Mouse (Mus musculus) heart, embryonic 12.5 days (tissue): ENCODE data around the gene Bcor. TPM values are rescaled to one million over a fixed set of nuclear protein-coding genes. Genes with fewer than 3 reads are reported as not detected.
A peak's percentile ranks its signal among the peaks of the same experiment; 100 is the strongest.

Experiments
- ATAC-seq: fragments of 200-750 bp; cut with Nextera tagmentation; 2 replicates; pipeline ENCODE4 v1.8.0; 2017; ENCODE audit warnings: moderate TSS enrichment, moderate library complexity; ENCODE audit not compliant: insufficient number of reproducible peaks, low FRiP score
- H3K27ac ChIP-seq: fragments of 300-500 bp; sonication (generic); 2 replicates; pipeline ENCODE4 v1.5.1; 2016; ENCODE audit warnings: mild to moderate bottlenecking, moderate library complexity; ENCODE audit not compliant: poor library complexity, severe bottlenecking
- H3K27me3 ChIP-seq: fragments of 300-500 bp; sonication (generic); replicated peaks from 2 replicates; pipeline ENCODE4 v1.6.1; 2016; ENCODE audit warnings: mild to moderate bottlenecking, moderate library complexity
- H3K36me3 ChIP-seq: fragments of 300-500 bp; sonication (generic); 2 replicates; pipeline ENCODE4 v1.6.1; 2016; ENCODE audit warnings: mild to moderate bottlenecking, moderate library complexity
- H3K4me1 ChIP-seq: fragments of 300-500 bp; sonication (generic); replicated peaks from 2 replicates; pipeline ENCODE4 v1.6.1; 2016; ENCODE audit warnings: mild to moderate bottlenecking
- H3K4me2 ChIP-seq: fragments of 300-500 bp; sonication (generic); 2 replicates; pipeline ENCODE4 v1.6.1; 2016; ENCODE audit warnings: mild to moderate bottlenecking, moderate library complexity
- H3K4me3 ChIP-seq: fragments of 300-500 bp; sonication (generic); 2 replicates; pipeline ENCODE4 v1.5.1; 2016; ENCODE audit warnings: mild to moderate bottlenecking
- H3K9ac ChIP-seq: fragments of 300-500 bp; sonication (generic); 2 replicates; pipeline ENCODE4 v1.6.1; 2016; ENCODE audit warnings: mild to moderate bottlenecking, moderate library complexity
- H3K9me3 ChIP-seq: fragments of 300-500 bp; sonication (generic); replicated peaks from 2 replicates; pipeline ENCODE4 v1.6.1; 2016; ENCODE audit warnings: mild to moderate bottlenecking, moderate library complexity
- WGBS: fragments of 180-500 bp; shearing (Covaris S2); methylation state at CpG from one replicate; pipeline ENCODE4 v1.1.7; 2016; 5-methylcytosine and 5-hydroxymethylcytosine counted together
- polyA plus RNA-seq: library from polyadenylated mRNA; unstranded; fragments of >200 nt; fragmentation: Nextera tagmentation; extraction: Ambion mirVana; gene quantifications from 2 replicates; pipeline ENCODE4 v1.2.1, GENCODE M21; 2016

Bcor gene
- polyA plus RNA-seq, 1 experiment from 2014 or later: 20.3 TPM

- 23% methylated on average over 8 of the region's 8 CpGs for WGBS
- H3K4me3 ChIP-seq: no peak overlapping the region
- peak overlapping the region; percentile 88 for H3K27ac ChIP-seq
- ATAC-seq: no peak
- peak overlapping the region; percentile 86 for H3K4me2 ChIP-seq
- peaks cover 94% of the 10 kb centered on the region for H3K27me3 ChIP-seq
- peaks cover 57% of the 10 kb centered on the region for H3K4me1 ChIP-seq
- no peak overlapping the region for H3K9ac ChIP-seq
- H3K36me3 ChIP-seq: no peaks in the 10 kb centered on the region
- no peaks in the 10 kb centered on the region for H3K9me3 ChIP-seq
Observed at GRCm38 (mm10) chrX:12132541-12133177, 27.5 kb downstream of the Bcor start.

- no peaks in the 10 kb centered on the region for H3K36me3 ChIP-seq
- H3K9me3 ChIP-seq: no peaks in the 10 kb centered on the region
- no peak overlapping the region for H3K4me3 ChIP-seq
- H3K27ac ChIP-seq: no peak overlapping the region
- peaks cover 58% of the 10 kb centered on the region for H3K4me1 ChIP-seq
- WGBS: 35% methylated on average over 14 of the region's 14 CpGs
- H3K27me3 ChIP-seq: peaks cover 93% of the 10 kb centered on the region
- H3K4me2 ChIP-seq: peak overlapping the region; percentile 85
- H3K9ac ChIP-seq: 0 out of 2 replicates have a peak overlapping the region, but pooled peaks have one; percentile 24
- ATAC-seq: no peak
Observed at GRCm38 (mm10) chrX:12129828-12130809, 30.0 kb downstream of the Bcor start.

GRCm38 (mm10) chrX:12129230-12129629 is 30.9 kb downstream of the Bcor start:
- Histone ChIP-seq H3K9ac (peak overlapping the region; percentile 89), H3K4me3 (peak overlapping the region; percentile 77), H3K4me2 (peak overlapping the region; percentile 85), H3K27ac (no peak overlapping the region), H3K9me3 (no peaks in the 10 kb centered on the region), H3K36me3 (no peaks in the 10 kb centered on the region), H3K27me3 (peaks cover 92% of the 10 kb centered on the region), H3K4me1 (peaks cover 58% of the 10 kb centered on the region)
- 3% methylated on average over 24 of the region's 24 CpGs for WGBS
- no peak for ATAC-seq

- peak; percentile 63 for ATAC-seq
- peaks cover 61% of the 10 kb centered on the region for H3K4me1 ChIP-seq
Observed at GRCm38 (mm10) chrX:12128165-12129083, 31.7 kb downstream of the Bcor start.

GRCm38 (mm10) chrX:12127799-12128164 is 32.4 kb downstream of the Bcor start:
- no peaks in the 10 kb centered on the region for H3K9me3 ChIP-seq
- H3K27ac ChIP-seq: peak overlapping the region; percentile 91
- H3K4me2 ChIP-seq: peak overlapping the region; percentile 85
- H3K27me3 ChIP-seq: peaks cover 78% of the 10 kb centered on the region
- H3K4me1 ChIP-seq: peaks cover 65% of the 10 kb centered on the region
- ATAC-seq: no peak
- peak overlapping the region; percentile 89 for H3K9ac ChIP-seq
- no peaks in the 10 kb centered on the region for H3K36me3 ChIP-seq
- WGBS: under 1% methylated on average over 35 of the region's 37 CpGs
- peak overlapping the region; percentile 77 for H3K4me3 ChIP-seq

More at GRCm38 (mm10) chrX:12128165-12129083, 31.7 kb downstream of the Bcor start:
- peak overlapping the region; percentile 85 for H3K4me2 ChIP-seq
- H3K9me3 ChIP-seq: no peaks in the 10 kb centered on the region
- 2% methylated on average over 51 of the region's 72 CpGs for WGBS
- H3K27me3 ChIP-seq: peaks cover 84% of the 10 kb centered on the region
- peak overlapping the region; percentile 91 for H3K27ac ChIP-seq
- peak overlapping the region; percentile 89 for H3K9ac ChIP-seq
- no peaks in the 10 kb centered on the region for H3K36me3 ChIP-seq
- peak overlapping the region; percentile 77 for H3K4me3 ChIP-seq

- no peaks in the 10 kb centered on the region for H3K36me3 ChIP-seq
- 5% methylated on average over 24 of the region's 24 CpGs for WGBS
- H3K9me3 ChIP-seq: no peaks in the 10 kb centered on the region
- no peak for ATAC-seq
- peaks cover 59% of the 10 kb centered on the region for H3K4me1 ChIP-seq
- H3K27me3 ChIP-seq: peaks cover 75% of the 10 kb centered on the region
- peak overlapping the region; percentile 85 for H3K4me2 ChIP-seq
- H3K9ac ChIP-seq: peak overlapping the region; percentile 89
- H3K4me3 ChIP-seq: peak overlapping the region; percentile 77
- H3K27ac ChIP-seq: peak overlapping the region; percentile 91; the same call in 1 of the 2 replicates
Observed at GRCm38 (mm10) chrX:12127106-12127670, 33.0 kb downstream of the Bcor start.

- Histone ChIP-seq H3K9me3 (no peaks in the 10 kb centered on the region), H3K27ac (peak overlapping the region; percentile 21; the same call in 1 of the 2 replicates)
Observed at GRCm38 (mm10) chrX:12126408-12127105, 33.6 kb downstream of the Bcor start.

GRCm38 (mm10) chrX:12124571-12124970 is 35.6 kb downstream of the Bcor start:
- Histone ChIP-seq H3K4me1 (peaks cover 43% of the 10 kb centered on the region), H3K4me3 (no peak overlapping the region), H3K9me3 (no peaks in the 10 kb centered on the region), H3K27me3 (peaks cover 60% of the 10 kb centered on the region), H3K27ac (no peak overlapping the region), H3K9ac (no peak overlapping the region), H3K4me2 (no peak overlapping the region), H3K36me3 (no peaks in the 10 kb centered on the region)
- ATAC-seq: no peak
- WGBS: 26% methylated on average over 3 of the region's 3 CpGs

More at GRCm38 (mm10) chrX:12126408-12127105, 33.6 kb downstream of the Bcor start:
- Histone ChIP-seq H3K4me2 (peak overlapping the region; percentile 85), H3K4me3 (peak overlapping the region; percentile 77), H3K27me3 (peaks cover 79% of the 10 kb centered on the region), H3K36me3 (no peaks in the 10 kb centered on the region), H3K9ac (peak overlapping the region; percentile 89), H3K4me1 (peaks cover 59% of the 10 kb centered on the region)
- WGBS: 11% methylated on average over 22 of the region's 22 CpGs
- ATAC-seq: no peak

- H3K27ac ChIP-seq: peak overlapping the region; percentile 92
- peak overlapping the region; percentile 61 for H3K4me2 ChIP-seq
- WGBS: 13% methylated on average over 6 of the region's 6 CpGs
- H3K4me3 ChIP-seq: 0 out of 2 replicates have a peak overlapping the region, but pooled peaks have one; percentile 23
- no peak for ATAC-seq
- no peaks in the 10 kb centered on the region for H3K36me3 ChIP-seq
- H3K9me3 ChIP-seq: no peaks in the 10 kb centered on the region
- peak overlapping the region; percentile 56 for H3K9ac ChIP-seq
- H3K4me1 ChIP-seq: peaks cover 34% of the 10 kb centered on the region
- peaks cover 51% of the 10 kb centered on the region for H3K27me3 ChIP-seq
Observed at GRCm38 (mm10) chrX:12123687-12124087, 36.5 kb downstream of the Bcor start.
